Mouse (Mus musculus) gastrocnemius, postnatal 25 days (tissue): ENCODE data around the gene Gmpr. TPM values are rescaled to one million over a fixed set of nuclear protein-coding genes. Genes with fewer than 3 reads are reported as not detected.
"Not testable (repeated sequence)": the region's sequence is repeated elsewhere in the genome, so short reads cannot be mapped to it uniquely, and the experiment has no call there.

Source experiments
- DNase-seq: peaks from one replicate; pipeline ENCODE4 v3.0.0; 2022
- long read RNA-seq, 2 experiments: library from polyadenylated mRNA; stranded (forward); transcript quantifications; one replicate each; pipeline ENCODE4 v2.0.0; 2021
- total RNA-seq, 2 experiments: library from RNA; stranded (reverse); gene quantifications; 1 replicate in 1 of 2; 2 replicates in 1 of 2; pipeline ENCODE4 v1.2.3; 2021

Gmpr gene
- 100 to 1,000 TPM; 132 to 159 TPM for total RNA-seq
- long read RNA-seq, experiment 1, transcript Gmpr-201 (9 exons, 1,580 nt), result major isoform, 312 of 1,097 reads
- long read RNA-seq, experiment 1, partial matches to known transcripts, result 698 of 1,097 reads
- long read RNA-seq, experiment 1, other reads (novel, unspliced or antisense), result 87 of 1,097 reads
- long read RNA-seq, experiment 2, transcript Gmpr-201 (9 exons, 1,580 nt), result major isoform, 389 of 992 reads
- long read RNA-seq, experiment 2, partial matches to known transcripts, result 553 of 992 reads
- long read RNA-seq, experiment 2, other reads (novel, unspliced or antisense), result 50 of 992 reads

DNA sequence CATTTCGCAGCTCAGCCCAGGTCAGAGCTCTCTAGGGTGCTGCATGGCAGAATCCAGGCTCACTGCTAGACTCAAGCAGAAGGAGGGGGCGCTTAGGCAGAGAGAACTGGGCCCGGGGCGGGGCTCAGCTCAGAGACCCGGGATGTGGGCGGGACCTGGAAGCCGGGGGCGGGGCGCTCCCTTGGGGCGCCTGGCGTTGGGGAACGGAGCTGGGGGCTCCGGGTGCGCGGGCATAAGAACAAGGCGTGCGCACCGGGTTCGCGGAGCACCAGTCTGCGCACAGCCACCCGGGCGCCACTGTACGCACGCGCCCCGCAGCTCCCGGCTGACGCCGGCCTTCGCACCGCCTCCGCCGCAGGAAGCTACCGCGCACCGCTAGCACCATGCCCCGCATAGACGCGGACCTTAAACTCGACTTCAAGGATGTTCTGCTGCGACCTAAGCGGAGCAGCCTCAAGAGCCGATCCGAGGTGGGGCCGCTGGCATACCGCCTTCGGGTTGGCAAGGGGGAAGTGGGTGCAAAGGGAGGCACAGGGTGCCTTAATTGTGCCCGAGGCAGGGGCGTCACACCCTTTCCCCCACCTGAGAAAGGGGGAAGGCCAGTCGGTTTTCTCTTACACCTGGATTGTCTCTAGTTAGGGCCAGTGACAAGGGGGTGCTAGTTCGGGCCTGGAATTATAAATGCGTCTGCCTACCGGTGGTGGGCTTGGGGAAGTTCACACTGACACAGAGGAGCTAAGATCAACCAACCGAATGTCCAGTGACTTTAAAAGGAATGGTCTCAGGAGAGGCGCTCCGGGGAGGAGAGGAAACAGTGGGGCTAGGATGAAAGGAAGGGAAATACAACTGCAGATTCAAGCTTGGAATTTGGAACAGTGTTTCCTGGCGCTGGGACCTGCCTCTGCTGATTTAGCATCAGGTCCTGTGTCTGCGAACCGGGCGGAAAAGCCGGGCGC, at the start of gene Gmpr:
Gene Gmpr (plus strand): TSS at position 171 of the 956 bp plus-strand sequence.
- DNase-seq, result peak; percentile 84

DNA sequence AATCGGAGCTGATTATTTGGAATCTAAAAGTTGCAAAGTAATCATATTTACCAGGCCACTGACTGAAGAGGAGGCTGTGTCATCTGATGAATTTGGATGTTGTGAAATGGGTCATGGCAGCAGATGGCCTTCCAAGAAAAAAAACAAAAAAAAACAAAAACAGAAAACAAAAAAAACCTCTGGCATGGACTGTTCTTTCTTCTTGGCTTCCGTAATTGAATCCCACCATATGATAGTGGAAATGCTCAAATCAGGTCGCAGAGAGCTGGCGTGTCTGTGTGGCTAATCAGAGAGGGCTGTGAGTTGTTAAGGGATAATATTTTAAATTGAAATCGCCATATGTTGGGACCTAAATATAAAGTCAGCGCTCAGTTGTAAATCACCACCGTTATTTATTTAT, 49.8 kb upstream of the Gmpr start:
- no peak for DNase-seq

DNA sequence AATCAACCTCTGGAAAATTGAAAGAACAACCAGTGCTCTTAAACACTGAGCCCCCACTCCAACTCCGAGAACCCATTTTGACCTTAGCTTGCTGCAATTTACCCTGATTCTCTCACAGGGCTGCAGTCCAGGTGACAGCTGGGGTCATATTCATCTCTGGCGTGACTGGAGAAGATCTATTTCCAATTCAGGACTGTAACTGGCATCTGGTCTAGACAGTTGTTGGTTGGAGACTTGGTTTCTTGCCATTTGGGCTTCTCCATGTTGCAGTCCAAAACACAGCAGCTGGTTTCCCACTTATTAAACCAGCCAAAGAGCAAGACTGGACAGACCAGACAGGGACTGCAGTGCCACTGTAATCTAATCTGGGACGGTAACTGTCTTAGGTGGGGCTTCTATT, 47.1 kb upstream of the Gmpr start:
- peak; percentile 32 for DNase-seq

DNA sequence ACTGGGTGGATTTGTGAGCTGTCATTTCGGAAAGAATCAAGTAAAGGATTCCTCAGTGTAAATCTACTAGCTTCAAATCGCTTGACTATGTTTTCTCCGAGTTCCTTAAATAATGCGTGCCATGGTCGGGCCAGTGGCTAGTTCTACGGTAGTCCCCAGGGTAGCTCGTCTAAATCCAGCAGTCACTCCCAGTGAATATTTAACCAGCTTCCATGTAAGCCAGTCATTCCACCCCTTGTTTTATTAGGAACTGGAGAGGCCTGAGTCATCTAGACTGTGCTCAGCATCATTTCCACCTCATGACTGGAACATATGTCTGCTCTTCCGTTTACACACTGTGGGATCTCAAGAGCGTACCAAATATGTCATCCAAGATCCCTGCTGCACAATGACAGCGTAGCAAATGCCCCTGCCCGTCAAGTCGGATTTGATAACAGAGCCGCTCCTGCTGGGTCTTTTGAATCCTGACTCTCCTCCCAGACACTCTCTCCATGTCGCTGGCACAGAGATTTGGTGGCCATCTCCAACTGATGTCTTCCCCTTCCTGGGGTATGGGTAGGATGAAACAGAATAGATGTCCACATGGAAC, 45.8 kb upstream of the Gmpr start:
- DNase-seq, result no peak

DNA sequence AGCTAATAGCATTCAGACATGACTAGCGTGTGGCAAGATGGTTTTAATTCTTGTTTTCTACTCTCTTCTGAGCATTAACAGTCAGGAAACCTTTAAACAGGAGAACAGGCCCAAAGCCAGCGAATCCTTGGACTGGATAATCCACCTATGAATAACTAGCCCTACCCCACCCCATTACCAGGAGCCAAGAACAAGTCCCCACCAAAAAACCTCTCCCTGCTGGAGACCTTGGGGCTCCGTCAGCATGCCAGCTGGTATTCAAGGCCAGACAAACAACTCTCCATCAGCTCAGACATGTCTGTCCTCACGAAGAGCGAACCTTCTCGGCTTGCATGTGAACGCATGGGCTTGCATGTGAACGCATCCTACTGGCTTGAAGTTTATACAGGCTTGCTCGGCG, 41.6 kb upstream of the Gmpr start:
- peak; percentile 36 for DNase-seq

DNA sequence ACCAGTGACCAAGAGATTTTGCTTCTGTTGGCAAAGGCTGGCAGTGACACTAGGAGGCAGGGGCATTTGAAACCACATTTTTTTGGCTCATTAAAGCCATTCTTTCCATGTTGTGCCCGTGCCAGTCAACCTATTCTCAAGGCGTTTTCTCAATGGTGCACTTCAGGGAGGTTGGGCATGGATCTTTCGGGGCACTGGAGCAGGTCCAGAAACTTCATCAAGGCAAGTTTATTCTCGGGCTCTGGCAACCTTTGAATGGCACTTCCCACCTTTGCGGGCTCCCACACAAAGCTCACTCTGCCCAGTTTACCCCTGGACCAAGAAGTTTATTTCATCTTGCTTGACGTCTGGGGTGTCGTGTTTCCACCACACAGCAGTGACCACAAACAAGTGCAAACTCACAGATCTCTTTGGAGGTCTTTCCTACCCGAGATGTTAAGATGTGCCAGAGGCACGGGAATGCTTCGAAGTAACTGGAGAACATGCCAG, 41.2 kb upstream of the Gmpr start:
- no peak for DNase-seq

DNA sequence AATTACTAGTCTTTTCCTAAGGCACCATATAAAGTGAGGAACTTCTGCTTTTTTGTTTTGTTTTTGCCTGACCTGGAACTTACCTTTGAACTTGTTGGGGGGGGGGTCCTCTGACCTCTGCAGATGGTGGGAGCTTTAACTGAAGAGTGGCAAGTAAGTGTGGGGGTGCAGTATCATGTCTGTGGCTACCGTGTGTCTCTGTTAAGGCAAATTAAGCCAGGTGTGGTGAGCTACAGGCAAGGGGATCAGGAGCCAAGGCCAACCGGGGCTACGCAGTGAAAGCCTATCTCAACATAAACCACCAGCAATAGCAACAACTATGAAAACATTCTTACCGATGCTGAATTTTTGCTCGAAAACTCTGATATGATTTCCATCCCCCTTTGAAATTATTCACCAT, 38.5 kb upstream of the Gmpr start:
- no peak for DNase-seq

DNA sequence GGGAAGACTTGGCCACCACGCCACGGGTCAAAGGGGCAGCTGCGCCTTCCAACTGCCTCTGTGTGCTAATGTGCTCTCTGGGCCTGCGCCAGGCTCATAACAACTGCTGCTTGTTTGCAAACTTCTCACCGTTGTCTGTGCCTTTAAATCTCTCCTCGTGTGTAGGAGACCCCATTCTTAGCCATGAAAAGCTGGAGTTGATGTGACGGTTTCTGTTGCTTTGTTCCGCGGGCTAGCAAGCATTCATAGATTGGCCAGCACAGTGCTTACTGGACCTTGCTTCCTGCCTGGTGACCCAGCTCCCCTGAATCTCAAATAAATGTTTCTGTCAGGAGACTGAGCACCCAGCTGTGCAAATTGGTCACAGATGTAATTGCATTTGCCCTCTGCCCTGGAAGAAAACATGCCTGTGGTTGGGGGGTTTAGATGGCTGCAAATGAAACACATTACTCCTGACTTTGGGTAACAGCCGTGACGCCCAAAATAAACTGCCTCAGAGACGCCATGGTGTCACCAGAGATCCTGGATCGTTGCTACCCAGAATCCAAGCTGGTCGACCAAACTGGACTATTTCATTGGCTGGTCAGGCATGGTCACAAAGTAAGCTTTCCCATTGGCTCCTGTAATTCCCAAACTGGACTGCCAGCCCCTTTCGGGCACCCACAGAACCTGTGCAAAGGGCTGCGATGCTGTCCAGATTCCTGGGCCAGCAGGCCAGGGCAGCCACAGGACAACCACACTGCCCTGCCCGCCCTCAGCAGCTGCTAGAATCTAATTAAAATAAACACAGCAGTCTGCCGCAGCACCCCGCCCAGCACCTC, 37.6 kb upstream of the Gmpr start:
- DNase-seq, result peak; percentile 28

DNA sequence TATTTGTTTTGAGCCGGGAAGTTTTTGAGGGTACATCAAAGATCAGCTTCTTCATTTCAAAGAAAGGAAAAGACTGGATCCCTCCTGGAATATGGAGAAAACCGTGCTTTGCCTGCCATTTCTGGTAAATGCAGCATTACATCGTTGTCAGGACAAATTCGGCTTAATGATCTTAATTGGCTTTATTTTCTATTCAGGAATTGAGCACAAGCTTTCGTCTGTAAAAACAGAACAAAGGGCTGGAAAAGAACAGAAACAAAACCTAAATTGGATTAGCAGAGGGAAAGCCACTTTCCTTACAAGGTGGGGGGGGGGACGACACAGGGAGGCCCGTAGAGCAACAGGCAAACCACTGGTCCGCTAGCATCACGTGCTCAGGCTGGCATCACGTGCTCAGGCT, 33.9 kb upstream of the Gmpr start:
- no peak for DNase-seq

DNA sequence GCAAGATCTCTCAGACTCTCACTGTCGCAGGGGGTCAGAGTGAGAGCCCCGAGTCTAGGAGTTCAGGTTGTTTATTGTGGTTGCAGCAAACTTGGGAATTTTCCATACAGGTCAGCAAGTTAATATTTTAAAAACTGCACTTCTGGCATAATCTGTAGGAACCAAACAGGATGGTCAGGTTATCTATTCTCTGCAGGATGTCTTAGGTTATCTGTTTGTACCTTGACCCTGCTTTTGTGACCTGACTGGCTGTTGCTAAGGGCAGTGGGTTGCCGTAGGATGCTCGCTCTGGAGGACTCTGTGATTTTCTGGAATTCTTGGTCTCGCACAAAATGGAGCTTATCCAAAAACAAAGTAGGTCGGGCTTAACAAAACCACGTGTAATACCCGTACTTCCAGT, 31.9 kb upstream of the Gmpr start:
- no peak for DNase-seq

DNA sequence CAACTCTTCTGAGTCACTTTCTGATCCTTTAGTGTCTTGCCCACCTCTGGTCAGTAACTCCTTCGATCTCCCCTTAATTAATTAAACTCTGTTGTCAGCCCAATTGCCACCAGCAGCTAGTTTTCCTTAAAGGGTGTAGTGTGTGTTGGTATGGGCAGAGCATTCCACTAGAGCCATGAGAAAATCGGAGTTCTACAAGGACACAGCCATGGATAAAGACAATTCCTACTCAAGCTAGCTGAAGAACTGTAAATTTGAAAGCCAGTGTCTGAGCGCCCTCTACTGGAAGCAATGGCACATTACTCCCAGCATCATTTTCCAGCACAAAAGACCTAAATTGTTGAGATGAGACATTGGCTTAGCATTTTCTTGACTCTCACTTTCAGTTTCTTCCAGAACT, 30.1 kb upstream of the Gmpr start:
- DNase-seq, result peak; percentile 41

DNA sequence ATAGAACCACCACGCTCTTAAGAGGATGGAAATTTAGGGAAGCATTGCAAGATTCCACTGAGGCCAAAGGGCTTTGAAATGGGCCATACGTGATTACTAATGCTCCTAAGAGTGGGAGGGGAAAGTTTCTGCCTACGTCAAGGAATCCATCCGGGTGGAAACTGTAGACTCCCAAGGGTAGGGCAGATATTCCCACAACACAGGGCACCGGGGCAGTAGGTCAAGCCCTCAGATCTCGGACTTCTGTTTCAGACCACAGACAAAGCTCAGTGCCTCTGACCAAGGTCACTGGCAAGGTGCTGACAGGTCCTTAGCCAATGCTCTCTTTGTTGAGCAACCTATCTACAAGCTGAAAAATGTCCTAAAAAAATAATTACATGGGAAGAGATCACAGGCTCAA, 27.3 kb upstream of the Gmpr start:
- DNase-seq, result no peak

DNA sequence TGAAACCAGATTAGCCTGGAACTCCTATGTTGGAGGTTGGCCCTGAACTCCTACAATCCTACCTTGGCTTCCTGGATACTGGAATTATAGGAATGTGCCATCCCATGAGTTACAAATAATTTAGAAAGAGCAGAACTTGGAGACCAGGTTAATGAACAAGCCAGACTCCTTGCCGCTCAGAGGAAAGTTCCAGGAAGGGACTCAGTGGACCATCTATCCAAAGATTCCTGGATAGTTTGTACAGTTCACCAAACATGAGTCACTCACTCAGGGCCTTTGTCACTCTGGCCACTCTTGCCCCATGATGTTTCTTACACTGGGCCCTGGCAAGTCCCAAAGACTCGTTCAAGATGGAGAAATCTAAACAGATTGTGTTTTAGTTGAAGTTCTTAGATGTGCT, 24.0 kb upstream of the Gmpr start:
- DNase-seq, result no peak

DNA sequence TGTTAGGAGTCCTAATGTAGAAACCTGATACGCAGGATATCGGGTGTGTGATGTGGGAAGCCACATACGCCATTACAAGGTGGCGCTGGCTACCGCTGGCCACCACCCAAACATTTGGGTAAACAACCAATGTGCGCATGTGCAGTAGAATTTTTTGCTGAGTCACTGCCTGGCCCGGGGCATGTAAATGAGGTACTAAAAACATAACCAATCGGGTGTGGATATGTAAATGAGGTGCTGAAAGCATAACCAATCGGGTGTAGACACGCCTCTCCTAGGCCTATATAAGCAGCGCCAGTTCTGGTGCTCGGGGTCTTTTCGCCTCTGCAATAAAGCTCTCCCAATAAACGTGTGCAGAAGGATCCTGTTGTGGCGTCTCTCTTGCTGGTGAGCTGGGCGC, 23.3 kb upstream of the Gmpr start:
- DNase-seq, result not testable (repeated sequence)

DNA sequence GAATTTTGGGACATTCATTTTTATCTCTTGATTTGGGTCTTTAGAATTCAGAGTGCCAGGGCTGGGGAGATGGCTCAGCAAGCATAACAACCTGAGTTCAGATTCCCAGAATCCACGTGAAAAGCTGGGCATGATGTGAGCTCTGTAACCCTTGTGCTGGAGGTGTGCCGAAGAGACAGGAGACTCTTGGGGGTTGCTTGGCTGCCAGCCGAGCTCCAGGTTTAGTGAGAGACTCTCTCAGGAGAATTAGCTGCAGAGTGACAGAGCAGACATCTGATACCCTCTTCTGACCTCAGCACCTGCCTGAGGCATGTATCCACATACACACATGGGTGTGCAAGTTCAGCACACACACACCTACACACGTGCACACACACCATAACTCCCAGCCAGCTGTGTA, 21.6 kb upstream of the Gmpr start:
- DNase-seq, result no peak

DNA sequence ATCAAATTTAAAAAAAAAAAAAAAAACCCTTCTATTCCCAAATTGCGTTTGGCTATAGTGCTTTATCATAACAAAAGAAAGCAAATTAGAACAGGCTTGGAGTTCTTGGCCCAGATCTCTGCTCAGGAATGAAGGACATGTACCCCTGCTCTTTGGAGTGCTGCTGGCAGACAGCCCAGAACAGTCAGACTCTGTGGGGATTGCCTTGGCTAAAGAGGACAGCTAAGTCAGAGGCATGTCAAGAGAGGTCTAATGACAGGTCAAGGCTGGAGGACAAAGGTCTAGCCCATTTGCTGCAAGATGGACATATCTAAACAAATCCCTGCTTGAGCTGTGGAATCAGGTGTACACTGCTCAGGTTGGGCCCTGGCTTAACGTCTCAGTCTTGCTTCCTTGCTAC, 20.6 kb upstream of the Gmpr start:
- DNase-seq, result peak; percentile 21

DNA sequence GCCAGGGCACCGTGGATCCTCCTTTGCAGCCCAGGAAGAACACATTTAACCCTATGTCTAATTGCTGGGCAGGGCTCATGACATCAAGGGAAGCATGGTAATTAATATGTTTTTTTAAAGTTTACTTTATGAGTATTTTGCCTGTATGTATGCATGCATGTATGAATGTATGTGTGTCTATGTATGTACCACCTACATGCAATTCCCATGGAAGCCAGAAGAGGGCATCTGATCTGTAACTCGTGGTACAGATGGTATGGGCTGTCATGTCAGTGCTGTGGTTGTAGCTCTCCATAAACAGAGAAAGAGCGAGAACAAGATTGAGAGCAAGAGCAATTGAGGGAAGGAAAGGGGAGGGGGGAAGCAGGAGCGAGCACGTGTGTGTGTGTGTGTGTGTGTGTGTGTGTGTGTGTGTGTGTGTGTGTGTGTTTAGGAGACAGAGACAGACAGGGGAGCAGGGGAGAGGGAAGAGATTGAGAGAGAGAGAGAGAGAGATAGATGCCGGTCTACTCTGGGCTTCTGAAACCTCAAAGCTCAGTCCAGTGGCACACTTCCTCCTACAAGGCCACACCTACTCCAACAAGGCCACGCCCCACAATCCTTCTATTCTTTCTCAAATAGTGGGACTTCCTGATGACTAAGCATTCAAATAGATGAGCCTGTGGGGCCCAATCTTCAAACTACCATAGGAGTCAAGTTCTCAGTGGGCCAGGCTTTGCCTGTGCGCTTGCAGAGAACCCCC, 15.1 kb upstream of the Gmpr start:
- no peak for DNase-seq

DNA sequence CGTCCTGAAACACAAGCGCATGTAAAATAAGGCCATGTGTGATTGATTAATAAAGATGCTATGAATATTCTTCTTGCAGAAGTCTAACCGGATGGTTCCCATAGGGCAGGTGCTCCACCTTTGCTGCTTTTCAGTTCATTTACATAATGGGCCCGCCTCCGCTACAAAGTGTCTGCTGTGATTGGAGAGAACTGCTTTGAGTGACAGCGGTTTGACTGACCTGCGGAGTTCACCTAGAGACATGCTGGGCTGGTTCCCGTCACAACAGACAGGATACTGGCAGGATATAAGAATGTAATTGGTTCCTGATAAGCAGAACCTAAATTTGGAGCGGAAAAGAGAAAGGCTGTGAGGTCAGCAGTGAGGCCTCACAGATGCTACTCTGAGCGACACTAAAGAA, 13.4 kb upstream of the Gmpr start:
- DNase-seq, result no peak

DNA sequence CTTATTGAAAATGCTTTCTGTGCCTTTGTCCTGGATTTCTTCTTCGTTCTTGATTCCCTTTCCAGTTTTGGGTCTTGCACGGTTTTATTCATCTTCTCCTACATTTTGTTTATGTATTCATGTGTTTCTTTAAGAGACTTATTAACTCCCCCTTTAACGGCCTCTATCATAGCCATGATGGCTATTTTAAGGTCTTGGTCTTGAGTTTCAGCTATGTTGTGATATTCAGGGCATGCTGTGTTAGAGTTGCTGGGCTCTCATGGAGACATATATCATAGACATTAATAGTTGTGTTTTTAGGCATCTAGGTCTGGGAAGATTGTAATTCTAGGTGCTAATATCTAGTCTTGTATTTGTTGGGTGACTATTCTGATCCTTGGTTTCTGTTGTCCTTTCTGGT, 8.6 kb upstream of the Gmpr start:
- no peak for DNase-seq

DNA sequence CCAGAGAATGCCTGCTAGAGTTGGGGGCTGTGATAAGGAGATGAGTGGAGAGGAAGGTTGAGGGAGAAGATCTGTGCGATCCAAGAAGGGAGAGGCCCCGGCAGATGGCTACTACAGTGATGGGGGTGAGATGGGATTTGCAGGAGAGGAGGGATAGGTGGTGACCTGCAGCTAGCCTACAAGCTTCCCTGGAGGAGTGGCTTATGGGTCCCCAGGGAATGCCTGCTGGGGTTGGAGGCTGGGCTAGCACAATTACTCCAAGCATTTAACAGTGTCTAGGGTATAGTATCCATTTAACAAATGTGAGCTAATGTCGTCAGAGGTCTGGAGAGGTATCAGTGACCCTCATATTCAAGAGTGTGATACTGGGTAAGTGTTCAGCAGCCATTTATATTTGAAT, 7.9 kb upstream of the Gmpr start:
- DNase-seq, result no peak

DNA sequence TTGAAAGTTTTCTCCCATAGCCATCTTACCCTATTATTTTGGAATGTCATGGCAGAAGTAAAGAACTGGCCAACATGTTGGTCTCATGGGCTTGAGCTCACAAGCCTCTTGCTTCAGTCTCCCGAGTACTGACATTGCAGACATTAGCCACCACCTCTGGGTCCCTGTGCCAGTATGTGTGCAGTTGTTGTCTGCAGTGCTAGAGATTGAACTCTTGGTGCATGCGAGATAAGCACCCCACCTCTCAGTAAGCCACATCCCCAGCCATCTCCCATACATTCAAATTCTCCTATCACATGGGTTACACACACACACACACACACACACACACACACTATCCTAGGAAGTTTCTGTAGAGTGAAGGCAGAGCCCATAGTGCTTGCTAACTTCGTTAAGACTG, 7.3 kb upstream of the Gmpr start:
- DNase-seq, result no peak
